Comparison of ENCODE assay signal across 28 mouse cellular contexts in genomic region chr5:105706635-105707034, GRCm38 (mm10). TPM values are rescaled to one million over a fixed set of nuclear protein-coding genes. Genes with fewer than 3 reads are reported as not detected.
DNase-seq lines count a peak whose midpoint lies in the region; ATAC-seq and TF ChIP-seq lines count a peak whose summit lies in the region.
"Had no signal": no experiment of that assay in that cellular context is flagged by ENCODE, and none has a peak within 500 bp of the region (broad histone marks: within the 10 kb centered on the region; RNA-seq: fewer than 3 reads in every experiment).

No protein-coding gene starts in this region.

- ATAC-seq in cerebellum, adult (ENCODE audit: insufficient number of reproducible peaks, low FRiP score, low TSS enrichment): no peak
- ATAC-seq: forebrain, embryonic 15.5 days; inflammation-experienced regulatory T-cells, adult 6 months; midbrain, embryonic 16.5 days; Patski had no signal

- H3K4me3 ChIP-seq in heart, adult 2 months: no peak overlapping the region
- no peak overlapping the region for H3K4me3 ChIP-seq in macrophage (ENCODE audit: inconsistent target)
- H3K4me3 ChIP-seq: embryonic facial prominence, embryonic 10.5 days; forebrain, embryonic 15.5 days; left cerebral cortex, adult 2 months; limb, embryonic 15.5 days; midbrain, embryonic 10.5 days; myocyte; neural tube, embryonic 13.5 days; stomach, embryonic 15.5 days had no signal

- DNase-seq in heart, adult 2 months: peak in 1 of 2 experiments; percentile 41
- no peak for DNase-seq in heart, postnatal 25 days (ENCODE audit: low spot score)
- peak; percentile 46 to 58 for DNase-seq in kidney, postnatal 36 days
- no peak for DNase-seq in kidney, adult 11 months
- DNase-seq in spleen, postnatal 36 days (ENCODE audit: low spot score in 2 of 2): no peak
- DNase-seq: adrenal gland, adult 8-10 months; cerebellum, adult 9-10 months; heart, postnatal 36 days; left cerebral cortex, postnatal 4 days; lung, embryonic 14.5 days; retina, postnatal 1 day; thymus, adult 18-20 months; thymus, postnatal 4 days had no signal

- H3K4me1 ChIP-seq in heart, adult 2 months (ENCODE audit: control insufficient read depth, insufficient read depth, low read length): peaks cover 3% of the 10 kb centered on the region

- no peaks in the 10 kb centered on the region for H3K36me3 ChIP-seq in heart, adult 2 months (ENCODE audit: control insufficient read depth, insufficient read depth, low read length)
- H3K36me3 ChIP-seq in macrophage (ENCODE audit: inconsistent target): no peaks in the 10 kb centered on the region
- H3K36me3 ChIP-seq: forebrain, embryonic 15.5 days; limb, embryonic 15.5 days; stomach, embryonic 15.5 days had no signal

- no peak for TF ChIP-seq CTCF in heart, adult 2 months (IDR thresholded peaks at IDR 0.05)

- H3K9ac ChIP-seq in heart, adult 2 months (ENCODE audit: low read depth, low read length): no peak overlapping the region
- H3K9ac ChIP-seq: forebrain, embryonic 15.5 days; hindbrain, embryonic 14.5 days; limb, embryonic 15.5 days; liver, embryonic 14.5 days; lung, embryonic 14.5 days; neural tube, embryonic 13.5 days; stomach, embryonic 15.5 days had no signal

- 52% methylated on average over 11 of the region's 11 CpGs for WGBS in heart, adult 2 months
- 26% methylated on average over 11 of the region's 11 CpGs for WGBS in macrophage (ENCODE audit: missing documents)

- peak overlapping the region; percentile 5 for H3K27ac ChIP-seq in heart, adult 2 months
- H3K27ac ChIP-seq in macrophage: peak overlapping the region; percentile 38
- H3K27ac ChIP-seq: embryonic facial prominence, embryonic 10.5 days; forebrain, embryonic 15.5 days; hindbrain, embryonic 14.5 days; left cerebral cortex, adult 2 months; limb, embryonic 15.5 days; liver, embryonic 14.5 days; midbrain, embryonic 10.5 days; neural tube, embryonic 13.5 days; stomach, embryonic 15.5 days had no signal

- intact Hi-C loops in heart, adult 2 months (cut with DNase I): no loop called here
- intact Hi-C loops in heart, postnatal 25 days (cut with DNase I): no loop called here

- no peak for TF ChIP-seq POLR2A in heart, adult 2 months (IDR thresholded peaks at IDR 0.05; ENCODE audit: insufficient read depth, low read depth, low read length)

- H3K79me2 ChIP-seq in heart, adult 2 months (replicated peaks; ENCODE audit: control insufficient read depth, insufficient read depth, low read length): peaks cover 4% of the 10 kb centered on the region; the same call in 1 of the 2 replicates
- H3K79me2 ChIP-seq in macrophage (ENCODE audit: inconsistent target): peaks cover 100% of the 10 kb centered on the region

- no peak for TF ChIP-seq EP300 in heart, adult 2 months (IDR thresholded peaks at IDR 0.05; ENCODE audit: insufficient read depth, low read depth, low read length)

- no peaks in the 10 kb centered on the region for H3K27me3 ChIP-seq in heart, adult 2 months (ENCODE audit: control insufficient read depth, insufficient read depth, low read length)
- H3K27me3 ChIP-seq: forebrain, embryonic 15.5 days; limb, embryonic 15.5 days; neural tube, embryonic 13.5 days; Patski; stomach, embryonic 15.5 days had no signal

RNA-seq across cellular contexts. Expression of gene Lrrc8d, which starts 6.9 kb away (rescaled TPM):
- total RNA-seq in heart, adult 2 months (2021): 1 to 10 TPM; 8.0 to 8.8 TPM
- polyA plus RNA-seq in heart, adult 2 months (2012; rRNA removed): 4.3 and 5.2 TPM in 2 replicates
- total RNA-seq in heart, postnatal 25 days (2021): 10 to 100 TPM in 1 of 2 experiments, 1 to 10 TPM in 1; 7.8 to 13.0 TPM
- 100 to 1,000 TPM in 16 of 26 experiments, 10 to 100 TPM in 10; 73.6 to 483 (median 123) TPM for total RNA-seq in macrophage (2018; cell fraction: chromatin; rRNA removed)
- total RNA-seq in macrophage (2018; cell fraction: cytosol; rRNA removed): 100 to 1,000 TPM in 1 of 26 experiments, 10 to 100 TPM in 25; 46.8 to 160 (median 59.8) TPM
- total RNA-seq in macrophage (2018; cell fraction: nucleus; rRNA removed): 100 to 1,000 TPM in 14 of 26 experiments, 10 to 100 TPM in 12; 64.4 to 286 (median 111) TPM
- polyA plus RNA-seq in macrophage (2018): 38.8 to 50.7 TPM (median 45.1 TPM) in 3 replicates

Comparison
In these comparisons a context has a peak if more than half of its experiments do, and no peak if none do; other contexts are left out.
1. DNase-seq: peak in kidney, postnatal 36 days (2 of 2); none in heart, postnatal 25 days (single experiment), kidney, adult 11 months (single experiment) and spleen, postnatal 36 days (0 of 2).